Mouse (Mus musculus) CH12.LX (cell line): ENCODE results near the gene Stat2.
A peak's percentile ranks its signal among the peaks of the same experiment; 100 is the strongest.

Experiments
- CHD1 ChIP-seq: IDR thresholded peaks from 2 replicates; pipeline ENCODE4 v1.6.1; 2012; ENCODE audit warnings: low read depth, low read length, improper control_type of control experiment, inconsistent platforms
- CTCF ChIP-seq, 2 experiments: IDR thresholded peaks in 1 of 2; conservative IDR thresholded peaks in 1 of 2; 2 replicates each; pipeline ENCODE4 v1.5.1; 2011 to 2012; ENCODE audit warnings: low read depth in 2 of 2, low read length in 2 of 2, improper control_type of control experiment in 1 of 2, inconsistent platforms in 1 of 2, mild to moderate bottlenecking in 1 of 2, moderate library complexity in 1 of 2
- E2F4 ChIP-seq: IDR thresholded peaks from 2 replicates; pipeline ENCODE4 v1.6.1; 2011; ENCODE audit warnings: low read depth, low read length, improper control_type of control experiment; ENCODE audit not compliant: insufficient replicate concordance
- EP300 ChIP-seq: IDR thresholded peaks from 2 replicates; pipeline ENCODE4 v1.6.1; 2011; ENCODE audit warnings: low read length, improper control_type of control experiment
- MAX ChIP-seq: IDR thresholded peaks from 2 replicates; pipeline ENCODE4 v1.6.1; 2011; ENCODE audit warnings: low read length, improper control_type of control experiment
- PAX5 ChIP-seq: IDR thresholded peaks from 2 replicates; pipeline ENCODE4 v1.6.1; 2012; ENCODE audit warnings: low read length, inconsistent platforms, mixed read lengths
- POLR2A ChIP-seq: IDR thresholded peaks from 2 replicates; pipeline ENCODE4 v1.6.1; 2011; ENCODE audit warnings: low read depth, mild to moderate bottlenecking, improper control_type of control experiment, low read length
- POLR2AphosphoS2 ChIP-seq: IDR thresholded peaks from 2 replicates; pipeline ENCODE4 v1.6.1; 2011; ENCODE audit warnings: low read depth, low read length, improper control_type of control experiment
- UBTF ChIP-seq: IDR thresholded peaks from 2 replicates; pipeline ENCODE4 v1.6.1; 2012; ENCODE audit warnings: low read depth, mild to moderate bottlenecking, inconsistent platforms, low read length, improper control_type of control experiment, moderate library complexity

GRCm38 (mm10) chr10:128335582-128335981 lies 65.2 kb downstream of the Stat2 start:
- TF ChIP-seq MAX (peak; percentile 50; the same call in 1 of the 2 replicates), CTCF (conservative IDR thresholded peaks at IDR 0.05 in 1 of 2, IDR thresholded peaks at IDR 0.05 in 1 of 2; ENCODE audit: low read depth in 2 of 2, low read length in 2 of 2) (peak; percentile 86 to 92), E2F4 (no peak), POLR2AphosphoS2 (no peak), UBTF (no peak), POLR2A (no peak), EP300 (no peak), PAX5 (no peak), CHD1 (no peak)
